Mouse (Mus musculus) bone marrow macrophage, adult 2 months (primary cell): ENCODE results near the gene Itpr1. TPM values are rescaled to one million over a fixed set of nuclear protein-coding genes. Genes with fewer than 3 reads are reported as not detected.

Experiments used
- H3K27ac ChIP-seq: 2 replicates; pipeline ENCODE4 v1.5.1; 2012; ENCODE audit warnings: low read depth, low read length; ENCODE audit not compliant: insufficient read depth
- H3K4me1 ChIP-seq: 2 replicates; pipeline ENCODE4 v1.6.1; 2012; ENCODE audit warnings: low read length; ENCODE audit not compliant: control insufficient read depth, insufficient read depth
- H3K4me3 ChIP-seq: 2 replicates; pipeline ENCODE4 v1.5.1; 2012; ENCODE audit warnings: mild to moderate bottlenecking, low read length, moderate library complexity; ENCODE audit not compliant: insufficient read depth
- CTCF ChIP-seq: IDR thresholded peaks from 2 replicates; pipeline ENCODE4 v1.5.1; 2012; ENCODE audit warnings: low read depth, mild to moderate bottlenecking, low read length, moderate library complexity
- POLR2A ChIP-seq: IDR thresholded peaks from 2 replicates; pipeline ENCODE4 v1.6.1; 2012; ENCODE audit warnings: mild to moderate bottlenecking, low read depth, low read length, borderline replicate concordance
- polyA plus RNA-seq: library from polyadenylated mRNA; stranded (reverse); fragments of >200 nt; gene quantifications from 2 replicates; pipeline ENCODE4 v1.2.4, GENCODE M21; 2012; ENCODE audit not compliant: missing spikeins, insufficient read depth, insufficient read length

Gene Itpr1
- polyA plus RNA-seq, 1 experiment, result 10.9 TPM

DNA sequence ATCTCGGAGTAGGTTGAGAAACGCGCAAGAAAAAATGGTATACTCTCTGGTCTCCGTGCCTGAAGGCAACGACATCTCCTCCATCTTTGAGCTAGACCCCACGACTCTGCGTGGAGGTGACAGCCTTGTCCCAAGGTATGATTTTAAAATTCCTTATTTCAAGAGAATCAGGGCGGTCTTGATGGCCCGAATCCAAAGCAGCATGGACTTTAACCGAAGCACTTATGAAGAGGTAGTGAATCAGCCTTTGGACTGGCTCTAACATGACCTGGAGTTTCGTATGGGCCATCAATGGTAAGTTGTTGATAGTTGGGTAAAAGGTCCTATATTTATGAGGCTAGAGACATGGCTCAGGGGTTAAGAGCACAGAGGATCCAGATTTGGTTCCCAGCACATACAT lies 156.1 kb downstream of the Itpr1 start:
- peaks cover 19% of the 10 kb centered on the region for H3K4me1 ChIP-seq
- TF ChIP-seq POLR2A (no peak), CTCF (no peak)
- no peak overlapping the region for H3K4me3 ChIP-seq
- no peak overlapping the region for H3K27ac ChIP-seq

DNA sequence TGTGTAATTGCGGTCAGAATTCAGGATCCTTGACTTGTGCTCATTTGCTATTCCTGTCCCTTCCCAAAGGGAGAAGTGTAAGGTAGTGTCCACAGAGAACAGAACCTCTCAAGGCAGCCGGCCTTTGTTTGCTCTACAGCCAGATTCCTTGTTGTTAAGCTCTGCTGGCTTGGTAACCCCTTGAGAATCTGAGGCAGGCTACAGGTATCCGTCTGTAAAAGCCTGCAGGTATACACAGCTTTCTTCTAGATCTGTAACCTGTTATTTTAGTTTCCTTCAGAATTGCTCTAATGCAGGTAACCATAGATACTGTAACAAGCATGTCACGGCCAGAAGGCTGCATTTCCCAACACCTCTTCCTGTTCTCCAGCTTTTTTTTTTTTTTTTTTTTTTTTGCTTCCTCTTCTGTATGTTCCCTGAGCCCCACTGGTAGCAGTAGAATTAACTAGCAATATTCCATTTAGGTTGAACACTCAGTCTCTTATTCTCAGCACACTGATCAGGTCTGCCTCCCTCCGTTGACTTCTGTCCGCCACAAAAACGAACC lies 158.5 kb downstream of the Itpr1 start:
- no peak overlapping the region for H3K4me3 ChIP-seq
- H3K27ac ChIP-seq, result no peak overlapping the region
- TF ChIP-seq CTCF (no peak), POLR2A (no peak)
- H3K4me1 ChIP-seq, result peaks cover 19% of the 10 kb centered on the region

DNA sequence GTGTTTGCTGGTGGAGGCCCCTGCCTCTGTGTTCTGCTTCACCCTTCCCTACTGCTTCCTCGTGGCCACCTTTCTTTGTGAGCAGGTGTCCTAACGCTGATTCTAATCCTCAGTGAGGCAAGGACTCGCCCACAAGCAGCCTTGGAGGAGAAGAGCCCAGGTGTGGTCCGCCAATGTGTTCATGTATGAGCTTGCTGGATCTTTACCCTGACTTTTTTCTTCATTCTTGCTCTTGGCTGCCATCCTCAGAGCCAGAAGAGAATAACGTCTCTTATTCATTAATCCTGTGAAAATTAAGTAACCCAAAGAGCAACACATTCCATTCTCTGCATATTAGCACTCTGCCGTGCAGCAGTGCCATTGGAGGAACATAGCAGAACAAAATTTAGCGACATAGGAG lies 161.1 kb downstream of the Itpr1 start:
- Histone ChIP-seq H3K27ac (no peak overlapping the region), H3K4me3 (no peak overlapping the region), H3K4me1 (peaks cover 10% of the 10 kb centered on the region)
- no peak for TF ChIP-seq CTCF
- no peak for TF ChIP-seq POLR2A

DNA sequence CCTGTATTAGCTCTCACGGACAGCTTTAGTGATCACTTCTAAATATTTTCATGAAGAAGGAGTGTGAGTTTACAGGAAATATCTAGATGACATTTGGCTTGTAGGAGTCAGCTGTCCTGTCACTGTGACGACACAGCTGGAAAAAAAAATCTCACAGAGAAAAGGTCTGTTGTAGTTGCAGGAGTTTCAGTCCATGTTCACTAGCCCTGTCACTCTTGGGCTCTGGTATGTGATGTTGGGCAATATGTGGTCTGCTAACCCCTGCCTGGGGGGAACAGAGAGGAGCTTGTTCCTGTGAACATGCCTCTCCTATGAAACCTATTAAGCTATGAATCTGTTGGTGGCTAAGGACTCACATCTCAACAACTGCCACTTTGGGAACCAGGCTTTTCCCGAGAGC lies 166.1 kb downstream of the Itpr1 start:
- H3K4me1 ChIP-seq, result no peaks in the 10 kb centered on the region
- no peak overlapping the region for H3K27ac ChIP-seq
- H3K4me3 ChIP-seq, result no peak overlapping the region
- TF ChIP-seq CTCF (no peak), POLR2A (no peak)

DNA sequence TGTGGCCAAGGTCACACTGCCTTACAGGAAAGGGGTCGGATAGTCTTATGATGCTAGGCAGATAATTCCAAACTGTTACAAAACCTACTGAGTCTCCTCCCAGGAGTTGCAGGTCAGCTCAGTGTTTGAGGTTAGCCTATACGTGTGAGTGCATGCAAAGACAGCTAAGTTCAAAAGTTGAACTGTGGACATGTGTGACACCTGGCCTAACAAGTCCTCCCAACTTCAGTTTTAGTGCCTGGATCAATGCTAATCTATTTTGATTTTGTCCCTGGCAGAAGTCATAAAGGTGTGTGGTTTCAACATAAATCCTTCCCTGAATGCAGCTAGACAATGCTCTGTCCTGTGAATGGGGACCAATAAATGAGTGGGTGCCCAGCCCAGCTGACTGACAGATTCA lies 167.3 kb downstream of the Itpr1 start:
- H3K4me3 ChIP-seq, result no peak overlapping the region
- H3K27ac ChIP-seq, result no peak overlapping the region
- no peak for TF ChIP-seq CTCF
- no peak for TF ChIP-seq POLR2A
- no peaks in the 10 kb centered on the region for H3K4me1 ChIP-seq

DNA sequence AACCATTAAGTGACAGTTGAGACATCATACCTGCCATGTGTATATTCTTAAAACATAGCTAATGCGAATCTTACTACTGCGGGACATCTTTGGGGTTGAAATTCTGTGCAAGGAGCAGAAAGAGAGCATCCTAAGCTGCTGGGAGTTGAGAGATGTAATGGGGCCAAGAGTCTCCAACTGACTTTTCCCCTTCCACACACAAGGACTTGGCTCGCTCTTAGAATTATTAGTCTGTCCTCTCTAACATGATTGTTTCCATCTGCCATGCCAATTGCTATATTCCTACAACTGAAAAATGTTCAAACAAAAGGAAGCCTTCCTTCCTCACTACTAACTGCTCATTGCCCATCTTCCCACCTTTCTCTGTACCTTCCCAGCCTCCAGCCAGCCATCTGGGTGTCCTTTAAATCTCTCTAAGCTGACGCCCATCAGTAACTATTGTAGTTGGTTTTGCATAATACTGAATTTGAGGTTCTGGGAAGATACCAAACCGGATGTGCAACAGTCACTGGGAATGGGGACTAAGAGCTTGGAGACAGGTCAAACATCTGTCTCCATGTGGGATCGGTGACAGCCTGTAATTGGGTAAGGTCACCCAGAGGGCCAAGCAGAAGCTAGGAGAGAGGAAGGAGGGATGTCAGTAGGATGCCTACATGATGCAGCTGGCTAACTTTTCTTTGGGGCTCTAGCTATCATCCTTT lies 177.9 kb downstream of the Itpr1 start:
- no peaks in the 10 kb centered on the region for H3K4me1 ChIP-seq
- no peak for TF ChIP-seq POLR2A
- no peak for TF ChIP-seq CTCF
- no peak overlapping the region for H3K27ac ChIP-seq
- H3K4me3 ChIP-seq, result no peak overlapping the region

DNA sequence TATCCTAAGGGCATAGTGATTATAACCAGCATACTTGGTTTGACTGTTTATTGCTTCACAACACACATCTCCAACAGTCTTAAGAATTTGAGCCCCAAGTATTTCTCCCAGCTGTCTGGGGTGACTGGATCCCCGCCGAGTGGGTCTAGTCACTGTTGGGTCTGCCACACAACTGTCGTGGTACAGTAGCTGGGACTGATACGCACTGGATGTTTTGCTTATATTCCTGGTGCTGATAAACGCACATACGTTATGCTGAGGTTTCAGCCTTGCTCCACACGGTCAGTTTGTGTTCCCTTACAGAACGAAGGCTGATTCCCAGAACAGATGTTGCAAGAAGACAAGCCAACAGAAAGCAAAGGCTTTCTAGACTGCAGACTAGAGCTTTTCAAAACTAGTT lies 180.2 kb downstream of the Itpr1 start:
- TF ChIP-seq POLR2A (no peak), CTCF (no peak)
- no peak overlapping the region for H3K4me3 ChIP-seq
- no peak overlapping the region for H3K27ac ChIP-seq
- H3K4me1 ChIP-seq, result no peaks in the 10 kb centered on the region

DNA sequence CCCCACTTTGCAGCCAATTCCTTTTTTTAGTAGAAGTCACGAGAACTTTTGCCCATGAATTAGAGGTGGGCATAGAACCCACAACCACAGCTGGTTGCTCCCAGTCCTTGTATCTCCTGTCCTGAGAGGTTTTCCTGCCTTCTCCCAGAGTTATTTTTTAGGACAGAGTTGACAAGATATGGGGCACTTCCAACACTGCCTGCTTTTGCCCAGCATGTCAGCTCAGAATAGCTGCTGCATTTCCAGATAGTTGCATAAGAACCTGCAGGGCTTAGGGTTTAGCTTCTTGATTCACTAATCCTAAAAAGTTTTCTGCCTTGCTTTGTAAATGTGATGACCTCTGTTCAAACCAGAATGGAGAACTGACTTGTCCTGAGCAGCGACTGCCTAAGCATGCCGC lies 185.1 kb downstream of the Itpr1 start:
- H3K4me1 ChIP-seq, result peaks cover 4% of the 10 kb centered on the region
- no peak for TF ChIP-seq POLR2A
- H3K27ac ChIP-seq, result no peak overlapping the region
- no peak overlapping the region for H3K4me3 ChIP-seq

DNA sequence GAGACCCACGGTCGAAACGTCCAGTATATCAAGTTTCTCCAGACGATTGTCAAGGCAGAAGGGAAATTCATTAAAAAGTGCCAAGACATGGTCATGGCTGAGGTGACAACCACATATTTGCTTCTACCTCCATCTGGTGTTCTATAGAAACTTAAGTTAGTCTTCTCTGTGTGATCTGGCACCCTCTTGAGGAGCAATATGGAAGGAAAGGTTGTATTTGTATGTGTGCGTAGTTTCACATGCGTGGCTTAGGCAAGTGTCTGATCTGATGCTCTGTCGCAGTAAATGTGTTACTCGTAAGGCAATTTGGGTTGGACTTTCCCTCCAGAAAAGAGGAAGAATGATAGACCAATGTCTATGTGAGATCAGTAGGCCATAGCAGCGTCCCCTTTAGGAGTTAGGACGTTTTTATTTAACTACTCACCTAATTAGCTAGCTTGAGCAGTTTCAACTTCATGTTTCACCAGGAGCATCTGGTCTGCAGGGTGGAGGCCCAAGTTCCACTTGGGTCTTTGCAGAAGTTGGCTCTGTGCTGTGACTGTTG lies 188.6 kb downstream of the Itpr1 start:
- H3K27ac ChIP-seq, result no peak overlapping the region
- TF ChIP-seq CTCF (no peak), POLR2A (no peak)

DNA sequence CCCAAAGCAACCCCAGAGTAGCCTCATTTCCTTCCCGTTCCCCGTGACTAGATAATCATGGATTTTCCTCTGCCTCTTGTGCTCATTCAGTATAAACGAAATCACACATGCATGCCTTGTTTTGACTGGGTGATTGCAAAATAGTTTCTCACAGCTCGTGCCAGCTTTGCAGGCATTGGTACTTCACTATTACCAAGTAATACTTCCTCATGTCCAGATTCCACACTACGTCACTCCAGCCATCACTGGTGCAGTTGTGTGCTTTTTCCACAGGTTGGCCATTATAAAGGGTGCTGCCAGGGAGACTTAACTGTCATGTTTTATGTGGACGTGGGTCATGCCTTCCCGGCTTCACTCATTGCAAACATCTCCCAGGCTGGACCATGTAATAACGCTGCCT lies 191.8 kb downstream of the Itpr1 start:
- Histone ChIP-seq H3K27ac (no peak overlapping the region), H3K4me3 (no peak overlapping the region), H3K4me1 (peaks cover 8% of the 10 kb centered on the region)
- TF ChIP-seq CTCF, result no peak
- no peak for TF ChIP-seq POLR2A

More for the DNA sequence above, 188.6 kb downstream of the Itpr1 start:
- H3K4me3 ChIP-seq, result no peak overlapping the region
- peaks cover 8% of the 10 kb centered on the region for H3K4me1 ChIP-seq
